Mouse (Mus musculus) heart, embryonic 14.5 days (tissue): ENCODE measurements around the gene Litaf. TPM values are rescaled to one million over a fixed set of nuclear protein-coding genes. Genes with fewer than 3 reads are reported as not detected.
A peak's percentile ranks its signal among the peaks of the same experiment; 100 is the strongest.

ENCODE experiments used
- ATAC-seq: fragments of 200-750 bp; cut with Nextera tagmentation; 2 replicates; pipeline ENCODE4 v1.8.0; 2017; ENCODE audit warnings: low read depth, moderate TSS enrichment; ENCODE audit not compliant: insufficient number of reproducible peaks, insufficient read depth, low FRiP score
- H3K27ac ChIP-seq, 2 experiments: fragments of 200-500 bp in 1 of 2; fragments of 300-500 bp in 1 of 2; sonication (generic) in 1 of 2; replicated peaks in 1 of 2; 2 replicates each; pipeline ENCODE4 v1.5.1; 2012 to 2014; ENCODE audit warnings: low read depth in 2 of 2, low read length in 2 of 2, control low read depth in 1 of 2, mild to moderate bottlenecking in 1 of 2, mixed read lengths in 1 of 2; ENCODE audit not compliant: control insufficient read depth in 1 of 2, insufficient read depth in 1 of 2
- H3K27me3 ChIP-seq: fragments of 300-500 bp; sonication (generic); 2 replicates; pipeline ENCODE4 v1.6.1; 2014; ENCODE audit warnings: mild to moderate bottlenecking, low read length, control low read depth; ENCODE audit not compliant: control insufficient read depth, insufficient read depth
- H3K36me3 ChIP-seq: fragments of 300-500 bp; sonication (generic); 2 replicates; pipeline ENCODE4 v1.6.1; 2014; ENCODE audit warnings: mild to moderate bottlenecking, control low read depth, low read length, mixed read lengths; ENCODE audit not compliant: control insufficient read depth, insufficient read depth
- H3K4me1 ChIP-seq, 2 experiments: fragments of 200-500 bp in 1 of 2; fragments of 300-500 bp in 1 of 2; sonication (generic) in 1 of 2; 2 replicates each; pipeline ENCODE4 v1.6.1; 2012 to 2014; ENCODE audit warnings: low read length in 2 of 2, control low read depth in 1 of 2, mixed read lengths in 1 of 2; ENCODE audit not compliant: control insufficient read depth in 2 of 2, insufficient read depth in 2 of 2
- H3K4me2 ChIP-seq: fragments of 300-500 bp; sonication (generic); 2 replicates; pipeline ENCODE4 v1.6.1; 2014; ENCODE audit warnings: mild to moderate bottlenecking, low read length
- H3K4me3 ChIP-seq, 2 experiments: fragments of 200-500 bp in 1 of 2; fragments of 300-500 bp in 1 of 2; sonication (generic) in 1 of 2; 2 replicates each; pipeline ENCODE4 v1.5.1; 2012 to 2014; ENCODE audit warnings: low read length in 2 of 2, mild to moderate bottlenecking in 2 of 2, control low read depth in 1 of 2, low read depth in 1 of 2, moderate library complexity in 1 of 2; ENCODE audit not compliant: control insufficient read depth in 1 of 2, insufficient read depth in 1 of 2
- H3K9ac ChIP-seq: fragments of 300-500 bp; sonication (generic); 2 replicates; pipeline ENCODE4 v1.6.1; 2014; ENCODE audit warnings: mild to moderate bottlenecking, low read length
- H3K9me3 ChIP-seq: fragments of 300-500 bp; sonication (generic); 2 replicates; pipeline ENCODE4 v1.6.1; 2016; ENCODE audit warnings: low read length, control low read depth; ENCODE audit not compliant: control insufficient read depth
- WGBS: fragments of 180-500 bp; shearing (Covaris S2); extraction: QIAGEN DNeasy Blood & Tissue Kit; methylation state at CpG from one replicate; pipeline ENCODE4 v1.1.7; 2014; 5-methylcytosine and 5-hydroxymethylcytosine counted together
- polyA plus RNA-seq: library from polyadenylated mRNA; unstranded; fragments of >200 nt; fragmentation: Nextera tagmentation; extraction: Ambion mirVana; gene quantifications from 2 replicates; pipeline ENCODE4 v1.2.1, GENCODE M21; 2014

Gene Litaf
- polyA plus RNA-seq, 1 experiment from 2014 or later: 71.8 TPM

DNA sequence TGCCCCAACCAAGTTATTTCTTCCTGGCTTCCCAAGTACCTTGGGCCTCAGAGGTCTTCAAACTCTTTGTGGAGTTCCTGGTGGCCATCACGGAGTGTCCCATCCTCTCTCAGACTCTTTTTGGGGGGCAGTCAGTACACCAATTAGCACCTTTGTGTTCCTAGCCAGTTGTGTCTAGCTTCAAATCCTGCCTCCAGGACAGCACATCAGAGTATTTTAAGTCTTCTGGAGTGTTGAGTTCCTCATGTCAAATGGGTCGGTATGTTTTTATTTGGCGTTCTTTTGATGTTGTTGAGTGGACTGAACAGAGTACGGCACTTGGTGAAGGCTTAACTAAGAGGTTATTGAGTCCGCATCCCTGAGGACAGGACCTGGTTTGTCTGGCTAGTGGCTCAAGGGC lies 526 bp downstream of the Litaf start:
- peak overlapping the region; percentile 59 for H3K9ac ChIP-seq
- H3K4me3 ChIP-seq: peak overlapping the region; percentile 44 to 66
- H3K27ac ChIP-seq: peak overlapping the region; percentile 57 to 62
- H3K4me2 ChIP-seq: peak overlapping the region; percentile 69
- no peaks in the 10 kb centered on the region for H3K27me3 ChIP-seq
- H3K9me3 ChIP-seq: no peaks in the 10 kb centered on the region
- ATAC-seq: no peak
- H3K36me3 ChIP-seq: no peaks in the 10 kb centered on the region
- WGBS: 51% methylated on average over 5 of the region's 5 CpGs
- peaks cover 52 to 70% of the 10 kb centered on the region in 2 experiments for H3K4me1 ChIP-seq

DNA sequence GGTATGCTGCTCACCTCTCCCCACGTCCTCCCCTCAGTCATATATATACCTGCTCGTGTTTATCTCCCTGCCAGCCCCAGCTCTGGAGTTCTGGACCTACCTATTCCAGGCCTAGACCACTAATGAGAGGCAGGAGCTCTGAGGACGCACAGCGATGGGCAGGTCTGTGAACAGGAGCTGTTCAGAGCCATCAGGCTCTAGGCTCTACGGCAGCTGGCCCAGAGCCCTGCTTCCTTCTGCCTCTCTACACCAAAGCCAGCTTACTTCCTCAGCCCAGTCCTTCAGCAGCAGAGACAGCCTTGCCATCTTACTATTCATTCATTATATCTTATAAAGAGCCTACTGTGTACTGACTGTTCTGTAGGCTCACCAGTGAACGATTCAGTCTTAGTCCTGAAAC lies 1.2 kb downstream of the Litaf start:
- Histone ChIP-seq H3K9me3 (no peaks in the 10 kb centered on the region), H3K9ac (no peak overlapping the region), H3K27ac (no peak overlapping the region; a peak in 1 of 4 replicates), H3K4me2 (no peak overlapping the region), H3K27me3 (no peaks in the 10 kb centered on the region), H3K36me3 (no peaks in the 10 kb centered on the region), H3K4me1 (peaks cover 46 to 63% of the 10 kb centered on the region in 2 experiments), H3K4me3 (no peak overlapping the region)
- ATAC-seq: no peak
- 83% methylated on average over 6 of the region's 6 CpGs for WGBS

DNA sequence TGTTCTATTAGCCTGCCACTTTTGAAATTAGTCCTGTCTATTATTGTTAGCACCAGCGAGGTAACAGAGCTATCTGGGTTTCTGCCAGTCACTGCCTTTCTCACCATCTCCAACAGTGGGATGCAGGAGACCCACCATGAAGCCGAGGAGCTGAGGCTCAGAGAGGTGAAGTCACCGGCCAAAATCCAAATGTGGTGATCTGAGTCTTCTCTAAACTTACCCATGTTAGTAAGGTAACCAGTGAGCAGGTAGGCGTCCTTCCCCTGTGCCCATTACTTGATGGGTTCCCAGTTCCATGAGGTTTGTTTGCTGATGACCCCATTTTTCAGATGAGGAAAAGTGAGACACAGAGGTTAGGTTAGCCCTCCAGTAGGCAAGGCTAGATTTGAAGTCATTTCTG lies 1.6 kb downstream of the Litaf start:
- H3K9me3 ChIP-seq: no peaks in the 10 kb centered on the region
- H3K4me2 ChIP-seq: no peak overlapping the region
- H3K4me1 ChIP-seq: peaks cover 42 to 59% of the 10 kb centered on the region in 2 experiments
- no peak overlapping the region for H3K9ac ChIP-seq
- H3K36me3 ChIP-seq: no peaks in the 10 kb centered on the region
- 82% methylated on average over 4 of the region's 4 CpGs for WGBS
- no peak overlapping the region for H3K4me3 ChIP-seq
- no peak for ATAC-seq
- H3K27me3 ChIP-seq: no peaks in the 10 kb centered on the region
- no peak overlapping the region for H3K27ac ChIP-seq

DNA sequence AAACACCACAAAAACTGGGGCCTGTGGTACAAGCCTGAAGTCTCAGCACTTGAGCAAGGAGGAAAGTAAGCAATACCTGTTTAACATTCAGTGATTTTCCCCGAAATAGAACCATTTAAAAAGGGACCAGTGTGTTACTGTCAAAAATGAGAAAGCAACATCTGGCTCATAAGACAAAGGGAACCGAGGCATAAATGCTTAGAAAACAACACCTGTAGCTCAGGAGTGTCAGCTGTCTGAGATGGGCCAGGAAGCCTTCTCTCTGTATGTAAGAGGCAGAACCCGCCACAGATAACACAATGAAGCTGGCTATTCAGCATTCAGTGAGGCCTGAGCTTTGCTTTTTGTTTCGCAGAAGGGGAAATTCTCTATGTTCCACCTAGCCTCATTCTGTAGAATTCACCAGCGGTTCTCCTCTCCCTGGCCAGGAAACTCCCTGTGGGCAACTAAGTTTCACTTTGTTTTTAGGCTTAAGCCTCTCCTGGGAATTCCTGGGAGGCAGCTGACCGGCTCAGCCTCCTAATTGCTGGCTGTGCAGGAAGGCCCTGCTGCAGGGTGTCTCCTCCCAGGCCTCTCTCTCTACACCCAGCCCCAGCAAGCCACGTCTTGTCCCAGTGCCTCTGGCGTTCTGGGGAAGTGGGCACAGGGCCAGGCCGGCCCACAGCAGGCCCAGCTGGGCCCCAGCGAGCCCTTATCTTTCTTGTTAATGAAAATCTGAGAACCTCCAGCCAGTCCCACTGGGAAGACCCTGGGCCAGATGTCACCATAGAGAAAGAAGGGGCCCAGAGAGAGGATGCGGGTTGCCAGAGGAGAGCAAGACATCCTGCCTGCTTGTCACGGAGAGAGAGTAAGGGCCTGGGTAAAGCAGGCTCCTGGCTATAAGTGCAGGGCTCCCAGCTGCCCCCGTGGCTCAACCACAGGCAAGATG lies 2.9 kb downstream of the Litaf start:
- peak overlapping the region; percentile 95 to 97 for H3K27ac ChIP-seq
- peaks cover 33 to 46% of the 10 kb centered on the region in 2 experiments for H3K4me1 ChIP-seq
- no peak overlapping the region for H3K4me3 ChIP-seq
- peak overlapping the region; percentile 44 for H3K4me2 ChIP-seq
- H3K36me3 ChIP-seq: no peaks in the 10 kb centered on the region
- peak; percentile 74 for ATAC-seq
- H3K9ac ChIP-seq: peak overlapping the region; percentile 59
- H3K27me3 ChIP-seq: no peaks in the 10 kb centered on the region
- WGBS: 17% methylated on average over 13 of the region's 13 CpGs
- no peaks in the 10 kb centered on the region for H3K9me3 ChIP-seq

DNA sequence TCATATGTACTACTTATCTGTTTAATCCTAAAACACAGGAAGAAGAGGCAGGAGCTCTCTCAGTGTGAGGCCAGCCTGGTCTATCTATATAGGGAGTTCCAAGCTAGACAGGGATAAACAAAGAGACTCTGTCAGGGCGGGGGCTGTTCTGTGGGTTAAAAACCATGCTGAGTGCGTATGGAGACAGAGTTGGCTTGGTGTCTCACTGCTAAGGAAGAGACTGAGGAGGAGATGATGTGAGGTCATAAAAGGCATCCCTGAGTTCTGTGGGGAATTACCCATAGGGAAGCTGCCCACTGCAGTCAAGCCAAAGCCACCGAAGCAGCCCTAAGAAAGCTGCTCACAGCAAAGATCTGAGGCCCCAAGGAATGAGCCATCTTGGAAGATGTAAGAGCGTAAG lies 5.3 kb downstream of the Litaf start, which contains the start of gene Snn:
Gene Snn (plus strand): TSS at position 301 of the 400 bp plus-strand sequence.
- H3K27ac ChIP-seq: no peak within 1 kb of the TSS
- H3K9me3 ChIP-seq: no peaks in the 10 kb centered on the region
- ATAC-seq: no peak
- H3K9ac ChIP-seq: no peak within 1 kb of the TSS
- no peaks in the 10 kb centered on the region for H3K27me3 ChIP-seq
- H3K36me3 ChIP-seq: no peaks in the 10 kb centered on the region
- peaks cover 22 to 37% of the 10 kb centered on the region in 2 experiments for H3K4me1 ChIP-seq
- no peak within 1 kb of the TSS for H3K4me3 ChIP-seq
- H3K4me2 ChIP-seq: no peak within 1 kb of the TSS
- WGBS: 84% methylated on average over 4 of the region's 4 CpGs

DNA sequence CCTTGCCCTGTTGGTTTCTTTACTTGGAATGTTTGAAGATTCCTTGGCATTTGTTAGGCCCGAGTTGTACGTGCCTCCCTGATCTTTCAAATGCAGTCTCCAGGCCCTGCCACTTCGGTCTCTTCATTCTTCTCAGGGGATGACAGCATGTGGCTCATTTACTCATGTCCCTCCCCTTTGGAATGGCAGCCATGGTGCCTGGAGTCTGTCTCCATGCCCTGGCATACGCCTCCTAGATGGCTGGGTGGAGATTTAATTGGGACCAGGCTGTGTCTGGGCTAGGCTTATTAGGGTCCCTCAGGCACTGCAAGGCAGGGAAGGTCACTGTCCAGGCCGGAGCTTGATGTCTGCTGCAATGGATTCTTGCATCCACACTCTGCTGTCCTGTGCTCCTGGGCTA lies 10.0 kb downstream of the Litaf start:
- no peak for ATAC-seq
- H3K4me3 ChIP-seq: no peak overlapping the region
- H3K4me2 ChIP-seq: no peak overlapping the region
- no peak overlapping the region for H3K9ac ChIP-seq
- no peaks in the 10 kb centered on the region for H3K9me3 ChIP-seq
- H3K36me3 ChIP-seq: no peaks in the 10 kb centered on the region
- H3K27ac ChIP-seq: no peak overlapping the region
- no peaks in the 10 kb centered on the region for H3K27me3 ChIP-seq
- peaks cover 0 to 7% of the 10 kb centered on the region in 2 experiments; a peak in 3 of 4 replicates for H3K4me1 ChIP-seq
- 63% methylated on average over 5 of the region's 5 CpGs for WGBS

DNA sequence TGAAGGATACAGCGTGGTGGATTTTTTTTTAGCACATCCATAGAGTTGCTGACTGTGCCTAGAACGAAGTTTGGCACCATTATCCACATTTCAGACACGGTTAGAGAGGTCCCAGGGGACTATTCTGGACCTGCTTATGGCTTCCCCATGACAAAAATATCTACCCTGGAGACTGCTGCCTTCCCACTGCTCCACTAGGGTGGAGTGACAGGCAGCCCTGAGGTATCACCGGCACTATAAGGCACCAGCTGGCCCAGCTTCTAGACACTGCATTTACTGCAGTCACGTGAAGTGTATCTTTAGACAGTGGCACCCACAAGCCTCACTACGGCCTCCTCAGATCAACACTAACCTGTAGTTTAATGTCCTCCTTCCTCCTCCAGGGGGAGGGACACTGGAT lies 11.1 kb downstream of the Litaf start:
- H3K4me2 ChIP-seq: no peak overlapping the region
- no peaks in the 10 kb centered on the region for H3K36me3 ChIP-seq
- H3K27ac ChIP-seq: no peak overlapping the region
- ATAC-seq: no peak; the same call in 1 of the 2 replicates
- no peak overlapping the region for H3K4me3 ChIP-seq
- H3K27me3 ChIP-seq: no peaks in the 10 kb centered on the region
- peaks cover 0 to 7% of the 10 kb centered on the region in 2 experiments; a peak in 3 of 4 replicates for H3K4me1 ChIP-seq
- no peak overlapping the region for H3K9ac ChIP-seq
- WGBS: 59% methylated on average over 6 of the region's 6 CpGs
- H3K9me3 ChIP-seq: no peaks in the 10 kb centered on the region
